Mouse (Mus musculus) left cerebral cortex, adult 6 months (tissue): ENCODE data around the gene Pdzd2. TPM values are rescaled to one million over a fixed set of nuclear protein-coding genes. Genes with fewer than 3 reads are reported as not detected.

Experiments used
- long read RNA-seq, 2 experiments: library from polyadenylated mRNA; unstranded; transcript quantifications; one replicate each; pipeline ENCODE4 v2.0.0; 2019 to 2020
- polyA plus RNA-seq: library from polyadenylated mRNA; unstranded; fragments of <200 nt; fragmentation: Nextera tagmentation; gene quantifications from 2 replicates; pipeline ENCODE4 v1.2.3, GENCODE M21; 2021

Pdzd2 gene
- 5.7 and 10.4 TPM in 2 replicates for polyA plus RNA-seq
- long read RNA-seq, experiment 1, partial matches to known transcripts = 13 of 25 reads
- long read RNA-seq, experiment 1, other reads (novel, unspliced or antisense) = 12 of 25 reads
- long read RNA-seq, experiment 2, partial matches to known transcripts = 6 of 14 reads
- long read RNA-seq, experiment 2, other reads (novel, unspliced or antisense) = 8 of 14 reads

GRCm38 (mm10) chr15:12739277-12740247, at the start of gene Pdzd2:
Gene Pdzd2 (minus strand): TSS chr15:12739924.

GRCm38 (mm10) chr15:12321788-12322621, 417.7 kb downstream of the Pdzd2 start, which contains the start of gene 1810049J17Rik:
Gene 1810049J17Rik (minus strand): TSS chr15:12321899.

GRCm38 (mm10) chr15:12321091-12321787, 418.5 kb downstream of the Pdzd2 start, which contains the start of gene Golph3:
Gene Golph3 (plus strand): TSS chr15:12321450.

Other genes starting within 250 kb of the Pdzd2 start
- 15.6 and 20.4 TPM in 2 replicates for gene 6030458C11Rik, start 84.7 kb upstream of the Pdzd2 start, polyA plus RNA-seq
- gene Drosha, start 84.9 kb upstream of the Pdzd2 start, polyA plus RNA-seq = 12.5 and 22.6 TPM in 2 replicates